Mouse (Mus musculus) CH12.LX (cell line): ENCODE data around the gene Npy5r. TPM values are rescaled to one million over a fixed set of nuclear protein-coding genes. Genes with fewer than 3 reads are reported as not detected.

Experiments used
- DNase-seq: peaks from one replicate; pipeline ENCODE4 v3.0.0-alpha.2; 2013; ENCODE audit errors: extremely low read depth
- H3K27ac ChIP-seq: 2 replicates; pipeline ENCODE4 v1.5.1; 2012; ENCODE audit warnings: low read depth, mild to moderate bottlenecking, control low read depth, moderate library complexity; ENCODE audit not compliant: insufficient read depth
- H3K27me3 ChIP-seq: replicated peaks from 2 replicates; pipeline ENCODE3; 2012; ENCODE audit warnings: inconsistent platforms
- H3K36me3 ChIP-seq, 2 experiments: replicated peaks in 1 of 2; 2 replicates each; pipeline versions ENCODE3 to v1.6.1; 2012; ENCODE audit warnings: inconsistent platforms in 1 of 2, low read length in 1 of 2, mild to moderate bottlenecking in 1 of 2, mixed read lengths in 1 of 2, moderate library complexity in 1 of 2; ENCODE audit not compliant: control insufficient read depth in 1 of 2, insufficient read depth in 1 of 2
- H3K4me1 ChIP-seq, 2 experiments: 2 replicates each; pipeline ENCODE4 v1.6.1; 2012; ENCODE audit warnings: inconsistent platforms in 1 of 2, moderate library complexity in 1 of 2; ENCODE audit not compliant: insufficient read depth in 2 of 2, control insufficient read depth in 1 of 2
- H3K4me2 ChIP-seq: 2 replicates; pipeline ENCODE4 v1.6.1; 2012; ENCODE audit warnings: low read depth, mild to moderate bottlenecking, control low read depth; ENCODE audit not compliant: poor library complexity, insufficient read depth, severe bottlenecking
- H3K4me3 ChIP-seq, 3 experiments: fragments of 150-350 bp in 1 of 3; sonication (generic) in 1 of 3; replicated peaks in 1 of 3; 2 replicates each; pipeline versions ENCODE3 to v1.5.1; 2011 to 2012; ENCODE audit warnings: low read depth in 2 of 3, low read length in 2 of 3, mild to moderate bottlenecking in 2 of 3, moderate library complexity in 2 of 3, control low read depth in 1 of 3, improper control_type of control experiment in 1 of 3, inconsistent platforms in 1 of 3, mixed read lengths in 1 of 3; ENCODE audit not compliant: poor library complexity in 1 of 3
- H3K79me2 ChIP-seq: replicated peaks from 2 replicates; pipeline ENCODE4 v1.6.1; 2012; ENCODE audit warnings: mild to moderate bottlenecking, moderate library complexity; ENCODE audit not compliant: control insufficient read depth, poor library complexity, insufficient read depth, severe bottlenecking; ENCODE audit errors: extremely low read depth
- H3K9ac ChIP-seq: 2 replicates; pipeline ENCODE4 v1.6.1; 2012; ENCODE audit warnings: low read depth, mild to moderate bottlenecking, control low read depth, moderate library complexity; ENCODE audit not compliant: insufficient read depth
- H3K9me3 ChIP-seq: replicated peaks from 2 replicates; pipeline ENCODE3; 2012; ENCODE audit warnings: low read length, inconsistent platforms, mixed read lengths
- BHLHE40 ChIP-seq: IDR thresholded peaks from 2 replicates; pipeline ENCODE4 v1.6.1; 2011; ENCODE audit warnings: mild to moderate bottlenecking, low read depth, low read length, improper control_type of control experiment
- CHD2 ChIP-seq: IDR thresholded peaks from 2 replicates; pipeline ENCODE4 v1.6.1; 2011; ENCODE audit warnings: low read length, improper control_type of control experiment
- CTCF ChIP-seq, 2 experiments: IDR thresholded peaks in 1 of 2; conservative IDR thresholded peaks in 1 of 2; 2 replicates each; pipeline ENCODE4 v1.5.1; 2011 to 2012; ENCODE audit warnings: low read depth in 2 of 2, low read length in 2 of 2, improper control_type of control experiment in 1 of 2, inconsistent platforms in 1 of 2, mild to moderate bottlenecking in 1 of 2, moderate library complexity in 1 of 2
- E2F4 ChIP-seq: IDR thresholded peaks from 2 replicates; pipeline ENCODE4 v1.6.1; 2011; ENCODE audit warnings: low read depth, low read length, improper control_type of control experiment; ENCODE audit not compliant: insufficient replicate concordance
- ELF1 ChIP-seq: IDR thresholded peaks from 2 replicates; pipeline ENCODE4 v1.6.1; 2014; ENCODE audit warnings: low read depth, mild to moderate bottlenecking, inconsistent platforms, low read length, improper control_type of control experiment
- EP300 ChIP-seq: IDR thresholded peaks from 2 replicates; pipeline ENCODE4 v1.6.1; 2011; ENCODE audit warnings: low read length, improper control_type of control experiment
- ETS1 ChIP-seq: conservative IDR thresholded peaks from 2 replicates; pipeline ENCODE4 v1.6.1; 2012; ENCODE audit warnings: low read depth, mild to moderate bottlenecking, inconsistent platforms, low read length, improper control_type of control experiment, moderate library complexity
- GABPA ChIP-seq: IDR thresholded peaks from 2 replicates; pipeline ENCODE4 v1.6.1; 2012; ENCODE audit warnings: low read depth, low read length, improper control_type of control experiment, inconsistent platforms; ENCODE audit not compliant: insufficient replicate concordance
- JUN ChIP-seq: IDR thresholded peaks from 2 replicates; pipeline ENCODE4 v1.6.1; 2011; ENCODE audit warnings: low read depth, mild to moderate bottlenecking, low read length, improper control_type of control experiment, moderate library complexity; ENCODE audit not compliant: insufficient read depth
- MAFK ChIP-seq: IDR thresholded peaks from 2 replicates; pipeline ENCODE4 v1.6.1; 2011; ENCODE audit warnings: low read length, improper control_type of control experiment; ENCODE audit not compliant: insufficient replicate concordance
- MAX ChIP-seq: IDR thresholded peaks from 2 replicates; pipeline ENCODE4 v1.6.1; 2011; ENCODE audit warnings: low read length, improper control_type of control experiment
- MEF2A ChIP-seq: IDR thresholded peaks from 2 replicates; pipeline ENCODE4 v1.6.1; 2014; ENCODE audit warnings: low read depth, mild to moderate bottlenecking, inconsistent platforms, low read length, improper control_type of control experiment, borderline replicate concordance
- MXI1 ChIP-seq: IDR thresholded peaks from 2 replicates; pipeline ENCODE4 v1.6.1; 2011; ENCODE audit warnings: mild to moderate bottlenecking, low read depth, low read length, improper control_type of control experiment
- NELFE ChIP-seq: IDR thresholded peaks from 2 replicates; pipeline ENCODE4 v1.6.1; 2011; ENCODE audit warnings: low read depth, low read length, improper control_type of control experiment
- NRF1 ChIP-seq: IDR thresholded peaks from 2 replicates; pipeline ENCODE4 v1.6.1; 2014; ENCODE audit warnings: low read depth, mild to moderate bottlenecking, inconsistent platforms, low read length, improper control_type of control experiment, moderate library complexity
- PAX5 ChIP-seq: IDR thresholded peaks from 2 replicates; pipeline ENCODE4 v1.6.1; 2012; ENCODE audit warnings: low read length, inconsistent platforms, mixed read lengths
- POLR2A ChIP-seq: IDR thresholded peaks from 2 replicates; pipeline ENCODE4 v1.6.1; 2011; ENCODE audit warnings: low read depth, mild to moderate bottlenecking, improper control_type of control experiment, low read length
- POLR2AphosphoS2 ChIP-seq: IDR thresholded peaks from 2 replicates; pipeline ENCODE4 v1.6.1; 2011; ENCODE audit warnings: low read depth, low read length, improper control_type of control experiment
- RCOR1 ChIP-seq: conservative IDR thresholded peaks from 2 replicates; pipeline ENCODE4 v1.6.1; 2012; ENCODE audit warnings: low read depth, mild to moderate bottlenecking, inconsistent platforms, low read length, improper control_type of control experiment
- SIN3A ChIP-seq: IDR thresholded peaks from 2 replicates; pipeline ENCODE4 v1.6.1; 2012; ENCODE audit warnings: low read length, improper control_type of control experiment, inconsistent platforms
- SMC3 ChIP-seq: IDR thresholded peaks from 2 replicates; pipeline ENCODE4 v1.6.1; 2011; ENCODE audit warnings: low read depth, low read length, improper control_type of control experiment
- TCF12 ChIP-seq: IDR thresholded peaks from 2 replicates; pipeline ENCODE4 v1.6.1; 2014; ENCODE audit warnings: low read depth, mild to moderate bottlenecking, inconsistent platforms, low read length, improper control_type of control experiment
- UBTF ChIP-seq: IDR thresholded peaks from 2 replicates; pipeline ENCODE4 v1.6.1; 2012; ENCODE audit warnings: low read depth, mild to moderate bottlenecking, inconsistent platforms, low read length, improper control_type of control experiment, moderate library complexity
- USF1 ChIP-seq: IDR thresholded peaks from 2 replicates; pipeline ENCODE4 v1.6.1; 2014; ENCODE audit warnings: low read depth, mild to moderate bottlenecking, inconsistent platforms, low read length, improper control_type of control experiment
- USF2 ChIP-seq: conservative IDR thresholded peaks from 2 replicates; pipeline ENCODE4 v1.6.1; 2011; ENCODE audit warnings: low read depth, low read length, improper control_type of control experiment
- ZKSCAN1 ChIP-seq: IDR thresholded peaks from 2 replicates; pipeline ENCODE4 v1.6.1; 2012; ENCODE audit warnings: low read depth, inconsistent platforms, low read length, improper control_type of control experiment, borderline replicate concordance
- ZMIZ1 ChIP-seq: IDR thresholded peaks from 2 replicates; pipeline ENCODE4 v1.6.1; 2012; ENCODE audit warnings: low read depth, mild to moderate bottlenecking, inconsistent platforms, low read length, improper control_type of control experiment
- ZNF384 ChIP-seq: IDR thresholded peaks from 2 replicates; pipeline ENCODE4 v1.6.1; 2012; ENCODE audit warnings: low read depth, low read length, improper control_type of control experiment, inconsistent platforms
- dilution Hi-C: fragments of 300-500 bp; cut with MboI; formaldehyde crosslinking; loops from 2 replicates; pipeline ENCODE4 v1.14.3; 2020; ENCODE audit warnings: low sequenced_read_pairs; ENCODE audit not compliant: extremely low pct_unique_long_range_greater_than_20kb, extremely low pct_ligation_motif_present
- in situ Hi-C: fragments of 300-500 bp; cut with MboI; formaldehyde crosslinking; loops from 3 replicates; pipeline ENCODE4 v1.14.3; 2019; ENCODE audit warnings: low sequenced_read_pairs, low pct_ligation_motif_present, low pct_unique_long_range_greater_than_20kb, mixed read lengths
- polyA plus RNA-seq: library from polyadenylated mRNA; unstranded; fragments of >175 nt; gene quantifications from 2 replicates; pipeline ENCODE4 v1.2.1, GENCODE M21; 2012; ENCODE audit warnings: low read depth; ENCODE audit not compliant: insufficient read length
- total RNA-seq, 2 experiments: library from RNA; depleted of rRNA; stranded (reverse); fragments of 300-350 nt in 1 of 2; fragments of >200 nt in 1 of 2; gene quantifications; 2 replicates each; pipeline ENCODE4 v1.2.3; 2012 to 2014

The Npy5r gene
- total and polyA plus RNA-seq, 3 experiments, result not detected

- H3K36me3 ChIP-seq, result no peaks in the 10 kb centered on the region
- H3K9me3 ChIP-seq, result no peaks in the 10 kb centered on the region
- H3K79me2 ChIP-seq, result no peaks in the 10 kb centered on the region
- in situ Hi-C loops, result no loop called here
- no peaks in the 10 kb centered on the region for H3K4me1 ChIP-seq
- H3K4me3 ChIP-seq, result no peak overlapping the region
- dilution Hi-C loops, result no loop called here
- H3K27me3 ChIP-seq, result no peaks in the 10 kb centered on the region
- no peak overlapping the region for H3K27ac ChIP-seq
- DNase-seq, result no peak
- TF ChIP-seq ZMIZ1 (no peak), SIN3A (no peak), POLR2A (no peak), SMC3 (no peak), USF1 (no peak), GABPA (no peak), NRF1 (no peak), MXI1 (no peak), MEF2A (no peak), MAFK (no peak), UBTF (no peak), EP300 (no peak), POLR2AphosphoS2 (no peak), ETS1 (no peak), ZKSCAN1 (no peak), PAX5 (no peak)
- H3K9ac ChIP-seq, result no peak overlapping the region
- no peak overlapping the region for H3K4me2 ChIP-seq
Measured at GRCm38 (mm10) chr8:66681261-66681660, 6.7 kb downstream of the Npy5r start.

DNA sequence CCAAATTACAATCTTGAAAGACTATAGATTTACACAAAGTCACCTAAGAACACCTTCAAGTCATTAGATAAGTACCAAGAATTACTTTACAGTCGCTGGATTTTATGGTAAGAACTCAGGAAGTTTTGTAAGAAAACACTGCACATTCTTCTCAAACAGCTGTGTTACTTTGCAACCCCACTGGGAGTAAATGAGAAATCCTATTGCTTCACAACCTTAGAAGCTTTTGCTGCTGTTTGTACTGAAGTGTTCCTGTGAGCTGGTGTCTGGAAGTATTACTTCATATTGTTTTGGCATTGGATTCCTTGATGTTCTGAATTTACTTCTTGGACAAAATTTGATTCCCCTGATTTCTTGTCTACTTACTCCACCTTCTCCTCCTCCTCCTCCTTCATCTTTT lies 57.2 kb downstream of the Npy5r start:
- Histone ChIP-seq H3K9me3 (no peaks in the 10 kb centered on the region), H3K79me2 (no peaks in the 10 kb centered on the region)
- in situ Hi-C loops, result no loop called here

More for the DNA sequence above, 57.2 kb downstream of the Npy5r start:
- no peak overlapping the region for H3K4me3 ChIP-seq
- no peak overlapping the region for H3K27ac ChIP-seq
- H3K4me1 ChIP-seq, result no peaks in the 10 kb centered on the region
- H3K36me3 ChIP-seq, result no peaks in the 10 kb centered on the region
- no peak overlapping the region for H3K9ac ChIP-seq
- H3K4me2 ChIP-seq, result no peak overlapping the region
- TF ChIP-seq JUN (no peak), BHLHE40 (no peak), USF1 (no peak), SIN3A (no peak), ZMIZ1 (no peak), TCF12 (no peak), MAX (no peak), EP300 (no peak), PAX5 (no peak), CTCF (conservative IDR thresholded peaks at IDR 0.05 in 1 of 2, IDR thresholded peaks at IDR 0.05 in 1 of 2; ENCODE audit: low read depth in 2 of 2, low read length in 2 of 2) (no peak), ZNF384 (no peak), RCOR1 (no peak), ELF1 (no peak), NELFE (no peak), POLR2A (no peak), E2F4 (no peak), CHD2 (no peak), USF2 (no peak)
- dilution Hi-C loops, result no loop called here
- no peak for DNase-seq
- H3K27me3 ChIP-seq, result no peaks in the 10 kb centered on the region
